Mouse (Mus musculus): ENCODE data around the gene Nav2. TPM values are rescaled to one million over a fixed set of nuclear protein-coding genes. Genes with fewer than 3 reads are reported as not detected.

The Nav2 gene
- polyA plus RNA-seq, 1 experiment from 2014 or later, result 2.8 TPM

- H3K9me3 ChIP-seq (replicated peaks), result no peaks in the 10 kb centered on the region
- no peaks in the 10 kb centered on the region for H3K36me3 ChIP-seq
- H3K4me3 ChIP-seq, result no peak overlapping the region
- H3K9ac ChIP-seq, result no peak overlapping the region
- no peak overlapping the region for H3K4me2 ChIP-seq
- 50% methylated on average over 1 of the region's 1 CpGs for WGBS (ENCODE audit: insufficient replicate concordance)
- no peak overlapping the region for H3K27ac ChIP-seq
- H3K4me1 ChIP-seq, result no peaks in the 10 kb centered on the region
- 0 out of 2 replicates have a peak, but pooled peaks cover 8% of the 10 kb centered on the region for H3K27me3 ChIP-seq (replicated peaks)
- ATAC-seq, result no peak
Observed at GRCm38 (mm10) chr7:49070621-49071020, 162.1 kb downstream of the Nav2 start.

GRCm38 (mm10) chr7:49071141-49071567, 162.6 kb downstream of the Nav2 start:
- no peak overlapping the region for H3K27ac ChIP-seq
- H3K36me3 ChIP-seq, result no peaks in the 10 kb centered on the region
- H3K4me2 ChIP-seq, result no peak overlapping the region
- H3K27me3 ChIP-seq (replicated peaks), result 0 out of 2 replicates have a peak, but pooled peaks cover 8% of the 10 kb centered on the region
- H3K4me3 ChIP-seq, result no peak overlapping the region
- ATAC-seq, result no peak
- no peaks in the 10 kb centered on the region for H3K4me1 ChIP-seq
- no peak overlapping the region for H3K9ac ChIP-seq
- no peaks in the 10 kb centered on the region for H3K9me3 ChIP-seq (replicated peaks)
- WGBS (ENCODE audit: insufficient replicate concordance), result 31% methylated on average over 7 of the region's 7 CpGs

GRCm38 (mm10) chr7:49075333-49075934, 166.9 kb downstream of the Nav2 start:
- Histone ChIP-seq H3K9me3 (replicated peaks) (no peaks in the 10 kb centered on the region), H3K4me3 (no peak overlapping the region), H3K4me1 (no peaks in the 10 kb centered on the region), H3K9ac (no peak overlapping the region), H3K27me3 (replicated peaks) (peaks cover 8% of the 10 kb centered on the region; the same call in 1 of the 2 replicates), H3K4me2 (no peak overlapping the region), H3K27ac (no peak overlapping the region), H3K36me3 (no peaks in the 10 kb centered on the region)
- WGBS (ENCODE audit: insufficient replicate concordance), result 59% methylated on average over 10 of the region's 10 CpGs
- ATAC-seq, result no peak

GRCm38 (mm10) chr7:49076283-49076694, 167.8 kb downstream of the Nav2 start:
- no peaks in the 10 kb centered on the region for H3K9me3 ChIP-seq (replicated peaks)
- H3K36me3 ChIP-seq, result no peaks in the 10 kb centered on the region
- no peak overlapping the region for H3K4me2 ChIP-seq
- H3K27ac ChIP-seq, result no peak overlapping the region
- no peaks in the 10 kb centered on the region for H3K4me1 ChIP-seq
- peaks cover 6% of the 10 kb centered on the region; the same call in 1 of the 2 replicates for H3K27me3 ChIP-seq (replicated peaks)
- no peak for ATAC-seq
- no peak overlapping the region for H3K4me3 ChIP-seq
- H3K9ac ChIP-seq, result no peak overlapping the region
- 62% methylated on average over 8 of the region's 8 CpGs for WGBS (ENCODE audit: insufficient replicate concordance)

- Histone ChIP-seq H3K27me3 (replicated peaks) (peaks cover 5% of the 10 kb centered on the region; the same call in 1 of the 2 replicates), H3K9ac (no peak overlapping the region)
- 69% methylated on average over 5 of the region's 5 CpGs for WGBS (ENCODE audit: insufficient replicate concordance)
Observed at GRCm38 (mm10) chr7:49078930-49079329, 170.4 kb downstream of the Nav2 start.

GRCm38 (mm10) chr7:49082585-49083165, 174.2 kb downstream of the Nav2 start:
- no peak overlapping the region for H3K4me2 ChIP-seq
- H3K9me3 ChIP-seq (replicated peaks), result no peaks in the 10 kb centered on the region
- 0 out of 2 replicates have a peak, but pooled peaks cover 16% of the 10 kb centered on the region for H3K27me3 ChIP-seq (replicated peaks)
- 47% methylated on average over 4 of the region's 4 CpGs for WGBS (ENCODE audit: insufficient replicate concordance)
- no peak for ATAC-seq
- H3K4me3 ChIP-seq, result no peak overlapping the region
- H3K36me3 ChIP-seq, result no peaks in the 10 kb centered on the region
- no peaks in the 10 kb centered on the region for H3K4me1 ChIP-seq
- H3K27ac ChIP-seq, result no peak overlapping the region
- H3K9ac ChIP-seq, result no peak overlapping the region

More at GRCm38 (mm10) chr7:49078930-49079329, 170.4 kb downstream of the Nav2 start:
- no peaks in the 10 kb centered on the region for H3K36me3 ChIP-seq
- no peak overlapping the region for H3K27ac ChIP-seq
- H3K4me2 ChIP-seq, result no peak overlapping the region
- no peaks in the 10 kb centered on the region for H3K9me3 ChIP-seq (replicated peaks)
- H3K4me3 ChIP-seq, result no peak overlapping the region
- no peaks in the 10 kb centered on the region for H3K4me1 ChIP-seq
- ATAC-seq, result no peak

- Histone ChIP-seq H3K9ac (no peak overlapping the region), H3K4me2 (no peak overlapping the region), H3K27me3 (replicated peaks) (peaks cover 30% of the 10 kb centered on the region), H3K4me1 (no peaks in the 10 kb centered on the region), H3K36me3 (no peaks in the 10 kb centered on the region), H3K27ac (no peak overlapping the region), H3K9me3 (replicated peaks) (no peaks in the 10 kb centered on the region), H3K4me3 (no peak overlapping the region)
- WGBS (ENCODE audit: insufficient replicate concordance), result 52% methylated on average over 8 of the region's 8 CpGs
- no peak for ATAC-seq
Observed at GRCm38 (mm10) chr7:49084768-49085167, 176.3 kb downstream of the Nav2 start.

GRCm38 (mm10) chr7:49085759-49086158, 177.2 kb downstream of the Nav2 start:
- Histone ChIP-seq H3K9ac (no peak overlapping the region), H3K27ac (no peak overlapping the region), H3K4me3 (no peak overlapping the region), H3K9me3 (replicated peaks) (no peaks in the 10 kb centered on the region), H3K4me1 (no peaks in the 10 kb centered on the region), H3K36me3 (no peaks in the 10 kb centered on the region), H3K4me2 (no peak overlapping the region), H3K27me3 (replicated peaks) (peaks cover 40% of the 10 kb centered on the region)
- ATAC-seq, result no peak
- WGBS (ENCODE audit: insufficient replicate concordance), result 74% methylated on average over 10 of the region's 10 CpGs

GRCm38 (mm10) chr7:49087154-49087553, 178.6 kb downstream of the Nav2 start:
- H3K27ac ChIP-seq, result no peak overlapping the region
- no peak overlapping the region for H3K9ac ChIP-seq
- H3K36me3 ChIP-seq, result no peaks in the 10 kb centered on the region
- H3K4me3 ChIP-seq, result no peak overlapping the region
- H3K9me3 ChIP-seq (replicated peaks), result no peaks in the 10 kb centered on the region
- WGBS (ENCODE audit: insufficient replicate concordance), result 56% methylated on average over 5 of the region's 5 CpGs
- no peak for ATAC-seq
- H3K4me2 ChIP-seq, result no peak overlapping the region
- H3K4me1 ChIP-seq, result no peaks in the 10 kb centered on the region
- peaks cover 54% of the 10 kb centered on the region for H3K27me3 ChIP-seq (replicated peaks)

GRCm38 (mm10) chr7:49088198-49088912, 179.8 kb downstream of the Nav2 start:
- WGBS (ENCODE audit: insufficient replicate concordance), result 56% methylated on average over 15 of the region's 15 CpGs
- no peak overlapping the region for H3K4me3 ChIP-seq
- H3K27ac ChIP-seq, result no peak overlapping the region
- no peaks in the 10 kb centered on the region for H3K4me1 ChIP-seq
- no peak overlapping the region for H3K9ac ChIP-seq
- peaks cover 59% of the 10 kb centered on the region for H3K27me3 ChIP-seq (replicated peaks)
- H3K4me2 ChIP-seq, result no peak overlapping the region
- no peaks in the 10 kb centered on the region for H3K9me3 ChIP-seq (replicated peaks)
- ATAC-seq, result no peak
- no peaks in the 10 kb centered on the region for H3K36me3 ChIP-seq

GRCm38 (mm10) chr7:49091371-49091770, 182.9 kb downstream of the Nav2 start:
- H3K4me1 ChIP-seq, result peaks cover 3% of the 10 kb centered on the region; the same call in 1 of the 2 replicates
- 25% methylated on average over 5 of the region's 5 CpGs for whole genome bisulfite sequencing (ENCODE audit: insufficient replicate concordance)

GRCm38 (mm10) chr7:49091921-49092320, 183.4 kb downstream of the Nav2 start:
- Histone ChIP-seq H3K4me1 (peaks cover 7% of the 10 kb centered on the region; the same call in 1 of the 2 replicates), H3K27me3 (replicated peaks) (peaks cover 49% of the 10 kb centered on the region), H3K4me3 (no peak overlapping the region), H3K4me2 (no peak overlapping the region), H3K9ac (no peak overlapping the region), H3K9me3 (replicated peaks) (no peaks in the 10 kb centered on the region), H3K36me3 (no peaks in the 10 kb centered on the region), H3K27ac (no peak overlapping the region)
- ATAC-seq, result no peak
- 40% methylated on average over 5 of the region's 5 CpGs for WGBS (ENCODE audit: insufficient replicate concordance)

More at GRCm38 (mm10) chr7:49091371-49091770, 182.9 kb downstream of the Nav2 start:
- H3K4me3 ChIP-seq, result no peak overlapping the region
- ATAC-seq, result no peak
- no peak overlapping the region for H3K27ac ChIP-seq
- H3K4me2 ChIP-seq, result no peak overlapping the region
- peaks cover 51% of the 10 kb centered on the region for H3K27me3 ChIP-seq (replicated peaks)
- H3K9me3 ChIP-seq (replicated peaks), result no peaks in the 10 kb centered on the region
- no peak overlapping the region for H3K9ac ChIP-seq
- H3K36me3 ChIP-seq, result no peaks in the 10 kb centered on the region

Data from liver, embryonic 12.5 days (tissue).